Mouse (Mus musculus): ENCODE measurements around the gene Ints3. TPM values are rescaled to one million over a fixed set of nuclear protein-coding genes. Genes with fewer than 3 reads are reported as not detected.

Ints3 gene
- polyA plus RNA-seq, 1 experiment from 2014 or later, result 9.2 TPM

- Histone ChIP-seq H3K27me3 (ENCODE audit: control insufficient read depth, insufficient read depth, low read length) (no peaks in the 10 kb centered on the region), H3K27ac (replicated peaks) (no peak overlapping the region), H3K4me2 (replicated peaks; ENCODE audit: low read depth) (no peak overlapping the region), H3K9me3 (ENCODE audit: control insufficient read depth, low read length) (no peaks in the 10 kb centered on the region), H3K4me1 (replicated peaks; ENCODE audit: control insufficient read depth, insufficient read depth) (no peaks in the 10 kb centered on the region), H3K9ac (ENCODE audit: low read length) (no peak overlapping the region), H3K4me3 (ENCODE audit: low read depth, low read length) (no peak overlapping the region), H3K36me3 (ENCODE audit: control insufficient read depth, insufficient read depth, low read length) (no peaks in the 10 kb centered on the region)
- ATAC-seq (ENCODE audit: low FRiP score, low TSS enrichment), result no peak
- peak; percentile 20 for DNase-seq (ENCODE audit: low spot score)
- TF ChIP-seq EP300 (optimal IDR thresholded peaks at IDR 0.05) (no peak), CTCF (IDR thresholded peaks at IDR 0.05; ENCODE audit: low read depth) (no peak)
- 57% methylated on average over 5 of the region's 5 CpGs for WGBS
Observed at GRCm38 (mm10) chr3:90372817-90373216, 60.6 kb downstream of the Ints3 start.

- WGBS, result 71% methylated on average over 7 of the region's 7 CpGs
Observed at GRCm38 (mm10) chr3:90371857-90372256, 61.6 kb downstream of the Ints3 start.

GRCm38 (mm10) chr3:90369041-90369440 is 64.4 kb downstream of the Ints3 start:
- DNase-seq (ENCODE audit: low spot score), result no peak
- H3K4me1 ChIP-seq (replicated peaks; ENCODE audit: control insufficient read depth, insufficient read depth), result no peaks in the 10 kb centered on the region
- no peak overlapping the region for H3K27ac ChIP-seq (replicated peaks)
- H3K4me2 ChIP-seq (replicated peaks; ENCODE audit: low read depth), result no peak overlapping the region
- no peaks in the 10 kb centered on the region for H3K36me3 ChIP-seq (ENCODE audit: control insufficient read depth, insufficient read depth, low read length)
- H3K27me3 ChIP-seq (ENCODE audit: control insufficient read depth, insufficient read depth, low read length), result no peaks in the 10 kb centered on the region
- WGBS, result 27% methylated on average over 2 of the region's 2 CpGs
- TF ChIP-seq CTCF (IDR thresholded peaks at IDR 0.05; ENCODE audit: low read depth) (no peak), EP300 (optimal IDR thresholded peaks at IDR 0.05) (no peak)
- ATAC-seq (ENCODE audit: low FRiP score, low TSS enrichment), result no peak
- H3K4me3 ChIP-seq (ENCODE audit: low read depth, low read length), result no peak overlapping the region
- H3K9me3 ChIP-seq (ENCODE audit: control insufficient read depth, low read length), result no peaks in the 10 kb centered on the region
- H3K9ac ChIP-seq (ENCODE audit: low read length), result no peak overlapping the region

More at GRCm38 (mm10) chr3:90371857-90372256, 61.6 kb downstream of the Ints3 start:
- H3K9me3 ChIP-seq (ENCODE audit: control insufficient read depth, low read length), result no peaks in the 10 kb centered on the region
- no peak overlapping the region for H3K4me2 ChIP-seq (replicated peaks; ENCODE audit: low read depth)
- no peak overlapping the region for H3K27ac ChIP-seq (replicated peaks)
- DNase-seq (ENCODE audit: low spot score), result no peak
- ATAC-seq (ENCODE audit: low FRiP score, low TSS enrichment), result no peak
- H3K4me3 ChIP-seq (ENCODE audit: low read depth, low read length), result no peak overlapping the region
- TF ChIP-seq CTCF (IDR thresholded peaks at IDR 0.05; ENCODE audit: low read depth), result no peak
- TF ChIP-seq EP300 (optimal IDR thresholded peaks at IDR 0.05), result no peak
- no peaks in the 10 kb centered on the region for H3K36me3 ChIP-seq (ENCODE audit: control insufficient read depth, insufficient read depth, low read length)
- no peak overlapping the region for H3K9ac ChIP-seq (ENCODE audit: low read length)
- H3K27me3 ChIP-seq (ENCODE audit: control insufficient read depth, insufficient read depth, low read length), result no peaks in the 10 kb centered on the region
- H3K4me1 ChIP-seq (replicated peaks; ENCODE audit: control insufficient read depth, insufficient read depth), result no peaks in the 10 kb centered on the region

GRCm38 (mm10) chr3:90367001-90367632 is 66.3 kb downstream of the Ints3 start:
- DNase-seq (ENCODE audit: low spot score) (peak; percentile 53), ATAC-seq (ENCODE audit: low FRiP score, low TSS enrichment) (peak; percentile 89)
- no peak overlapping the region for H3K4me2 ChIP-seq (replicated peaks; ENCODE audit: low read depth)
- 84% methylated on average over 5 of the region's 5 CpGs for WGBS
- no peak overlapping the region for H3K9ac ChIP-seq (ENCODE audit: low read length)
- H3K27me3 ChIP-seq (ENCODE audit: control insufficient read depth, insufficient read depth, low read length), result no peaks in the 10 kb centered on the region
- H3K4me3 ChIP-seq (ENCODE audit: low read depth, low read length), result no peak overlapping the region
- H3K36me3 ChIP-seq (ENCODE audit: control insufficient read depth, insufficient read depth, low read length), result no peaks in the 10 kb centered on the region
- no peaks in the 10 kb centered on the region for H3K4me1 ChIP-seq (replicated peaks; ENCODE audit: control insufficient read depth, insufficient read depth)
- H3K27ac ChIP-seq (replicated peaks), result no peak overlapping the region
- H3K9me3 ChIP-seq (ENCODE audit: control insufficient read depth, low read length), result no peaks in the 10 kb centered on the region
- TF ChIP-seq EP300 (optimal IDR thresholded peaks at IDR 0.05), result no peak
- TF ChIP-seq CTCF (IDR thresholded peaks at IDR 0.05; ENCODE audit: low read depth), result no peak

- WGBS, result 73% methylated on average over 2 of the region's 2 CpGs
- Histone ChIP-seq H3K9ac (ENCODE audit: low read length) (no peak overlapping the region), H3K36me3 (ENCODE audit: control insufficient read depth, insufficient read depth, low read length) (peaks cover 10% of the 10 kb centered on the region), H3K27me3 (ENCODE audit: control insufficient read depth, insufficient read depth, low read length) (no peaks in the 10 kb centered on the region), H3K4me2 (replicated peaks; ENCODE audit: low read depth) (no peak overlapping the region), H3K4me1 (replicated peaks; ENCODE audit: control insufficient read depth, insufficient read depth) (no peaks in the 10 kb centered on the region), H3K4me3 (ENCODE audit: low read depth, low read length) (no peak overlapping the region), H3K9me3 (ENCODE audit: control insufficient read depth, low read length) (no peaks in the 10 kb centered on the region), H3K27ac (replicated peaks) (no peak overlapping the region)
- ATAC-seq (ENCODE audit: low FRiP score, low TSS enrichment), result no peak
- TF ChIP-seq CTCF (IDR thresholded peaks at IDR 0.05; ENCODE audit: low read depth) (no peak), EP300 (optimal IDR thresholded peaks at IDR 0.05) (no peak)
- DNase-seq (ENCODE audit: low spot score), result no peak
Observed at GRCm38 (mm10) chr3:90362346-90362745, 71.1 kb downstream of the Ints3 start.

- no peak for ATAC-seq (ENCODE audit: low FRiP score, low TSS enrichment)
- WGBS, result 82% methylated on average over 4 of the region's 4 CpGs
- Histone ChIP-seq H3K9ac (ENCODE audit: low read length) (no peak overlapping the region), H3K27me3 (ENCODE audit: control insufficient read depth, insufficient read depth, low read length) (no peaks in the 10 kb centered on the region), H3K27ac (replicated peaks) (no peak overlapping the region), H3K4me1 (replicated peaks; ENCODE audit: control insufficient read depth, insufficient read depth) (no peaks in the 10 kb centered on the region), H3K4me3 (ENCODE audit: low read depth, low read length) (no peak overlapping the region), H3K4me2 (replicated peaks; ENCODE audit: low read depth) (no peak overlapping the region), H3K36me3 (ENCODE audit: control insufficient read depth, insufficient read depth, low read length) (peaks cover 13% of the 10 kb centered on the region), H3K9me3 (ENCODE audit: control insufficient read depth, low read length) (no peaks in the 10 kb centered on the region)
- DNase-seq (ENCODE audit: low spot score), result no peak
- TF ChIP-seq CTCF (IDR thresholded peaks at IDR 0.05; ENCODE audit: low read depth) (no peak), EP300 (optimal IDR thresholded peaks at IDR 0.05) (no peak)
Observed at GRCm38 (mm10) chr3:90361476-90361875, 71.9 kb downstream of the Ints3 start.

Data from stomach, postnatal 0 days (tissue).